Mouse (Mus musculus): Measurements from ENCODE around the gene Pacsin2. TPM values are rescaled to one million over a fixed set of nuclear protein-coding genes. Genes with fewer than 3 reads are reported as not detected.
"Not testable (repeated sequence)": the region's sequence is repeated elsewhere in the genome, so short reads cannot be mapped to it uniquely, and the experiment has no call there.

The Pacsin2 gene
- polyA plus RNA-seq, 1 experiment from 2014 or later = 53.5 TPM

GRCm38 (mm10) chr15:83408216-83408615, 56.2 kb downstream of the Pacsin2 start:
- no peaks in the 10 kb centered on the region for H3K27me3 ChIP-seq (ENCODE audit: control insufficient read depth, insufficient read depth, low read length)
- no peak overlapping the region for H3K27ac ChIP-seq (ENCODE audit: low read length)
- no peak overlapping the region for H3K4me2 ChIP-seq (replicated peaks; ENCODE audit: low read depth, low read length)
- H3K9me3 ChIP-seq (ENCODE audit: control insufficient read depth, low read depth, low read length) = no peaks in the 10 kb centered on the region
- 77% methylated on average over 5 of the region's 5 CpGs for WGBS
- peaks cover 16% of the 10 kb centered on the region; the same call in 1 of the 2 replicates for H3K4me1 ChIP-seq (ENCODE audit: control insufficient read depth, insufficient read depth, low read length)
- H3K36me3 ChIP-seq (ENCODE audit: control insufficient read depth, insufficient read depth, low read length) = no peaks in the 10 kb centered on the region
- H3K4me3 ChIP-seq (ENCODE audit: low read depth, low read length) = no peak overlapping the region
- H3K9ac ChIP-seq (replicated peaks; ENCODE audit: low read depth, low read length) = no peak overlapping the region
- ATAC-seq (ENCODE audit: insufficient number of reproducible peaks, insufficient read depth, low FRiP score, low read depth) = no peak

- Histone ChIP-seq H3K9me3 (ENCODE audit: control insufficient read depth, low read depth, low read length) (no peaks in the 10 kb centered on the region), H3K36me3 (ENCODE audit: control insufficient read depth, insufficient read depth, low read length) (no peaks in the 10 kb centered on the region), H3K4me3 (ENCODE audit: low read depth, low read length) (no peak overlapping the region), H3K4me2 (replicated peaks; ENCODE audit: low read depth, low read length) (no peak overlapping the region), H3K9ac (replicated peaks; ENCODE audit: low read depth, low read length) (no peak overlapping the region), H3K27ac (ENCODE audit: low read length) (no peak overlapping the region), H3K27me3 (ENCODE audit: control insufficient read depth, insufficient read depth, low read length) (no peaks in the 10 kb centered on the region), H3K4me1 (ENCODE audit: control insufficient read depth, insufficient read depth, low read length) (peaks cover 16% of the 10 kb centered on the region; the same call in 1 of the 2 replicates)
- no peak for ATAC-seq (ENCODE audit: insufficient number of reproducible peaks, insufficient read depth, low FRiP score, low read depth)
- WGBS = 85% methylated on average over 5 of the region's 5 CpGs
Observed at GRCm38 (mm10) chr15:83407502-83407901, 56.9 kb downstream of the Pacsin2 start.

- H3K4me2 ChIP-seq (replicated peaks; ENCODE audit: low read depth, low read length); H3K27me3 ChIP-seq (ENCODE audit: control insufficient read depth, insufficient read depth, low read length); H3K9me3 ChIP-seq (ENCODE audit: control insufficient read depth, low read depth, low read length); H3K36me3 ChIP-seq (ENCODE audit: control insufficient read depth, insufficient read depth, low read length); H3K4me3 ChIP-seq (ENCODE audit: low read depth, low read length); H3K27ac ChIP-seq (ENCODE audit: low read length); H3K9ac ChIP-seq (replicated peaks; ENCODE audit: low read depth, low read length): not testable (repeated sequence)
- peaks cover 16% of the 10 kb centered on the region; the same call in 1 of the 2 replicates for H3K4me1 ChIP-seq (ENCODE audit: control insufficient read depth, insufficient read depth, low read length)
- WGBS = 89% methylated on average over 20 of the region's 40 CpGs
- ATAC-seq (ENCODE audit: insufficient number of reproducible peaks, insufficient read depth, low FRiP score, low read depth) = peak; percentile 69; the same call in 1 of the 2 replicates
Observed at GRCm38 (mm10) chr15:83405866-83406265, 58.5 kb downstream of the Pacsin2 start.

- no peak for ATAC-seq (ENCODE audit: insufficient number of reproducible peaks, insufficient read depth, low FRiP score, low read depth)
- 93% methylated on average over 3 of the region's 3 CpGs for WGBS
- Histone ChIP-seq H3K27ac (ENCODE audit: low read length) (no peak overlapping the region), H3K4me3 (ENCODE audit: low read depth, low read length) (no peak overlapping the region), H3K4me1 (ENCODE audit: control insufficient read depth, insufficient read depth, low read length) (0 out of 2 replicates have a peak, but pooled peaks cover 4% of the 10 kb centered on the region), H3K9me3 (ENCODE audit: control insufficient read depth, low read depth, low read length) (no peaks in the 10 kb centered on the region), H3K9ac (replicated peaks; ENCODE audit: low read depth, low read length) (no peak overlapping the region), H3K4me2 (replicated peaks; ENCODE audit: low read depth, low read length) (no peak overlapping the region), H3K36me3 (ENCODE audit: control insufficient read depth, insufficient read depth, low read length) (no peaks in the 10 kb centered on the region), H3K27me3 (ENCODE audit: control insufficient read depth, insufficient read depth, low read length) (no peaks in the 10 kb centered on the region)
Observed at GRCm38 (mm10) chr15:83404008-83404407, 60.4 kb downstream of the Pacsin2 start.

GRCm38 (mm10) chr15:83403016-83403415, 61.4 kb downstream of the Pacsin2 start:
- no peak overlapping the region for H3K9ac ChIP-seq (replicated peaks; ENCODE audit: low read depth, low read length)
- no peak for ATAC-seq (ENCODE audit: insufficient number of reproducible peaks, insufficient read depth, low FRiP score, low read depth)
- H3K4me3 ChIP-seq (ENCODE audit: low read depth, low read length) = no peak overlapping the region
- no peak overlapping the region for H3K4me2 ChIP-seq (replicated peaks; ENCODE audit: low read depth, low read length)
- WGBS = 70% methylated on average over 5 of the region's 5 CpGs
- no peaks in the 10 kb centered on the region for H3K36me3 ChIP-seq (ENCODE audit: control insufficient read depth, insufficient read depth, low read length)
- H3K27me3 ChIP-seq (ENCODE audit: control insufficient read depth, insufficient read depth, low read length) = no peaks in the 10 kb centered on the region
- H3K4me1 ChIP-seq (ENCODE audit: control insufficient read depth, insufficient read depth, low read length) = no peaks in the 10 kb centered on the region
- H3K27ac ChIP-seq (ENCODE audit: low read length) = no peak overlapping the region
- no peaks in the 10 kb centered on the region for H3K9me3 ChIP-seq (ENCODE audit: control insufficient read depth, low read depth, low read length)

- no peak for ATAC-seq (ENCODE audit: insufficient number of reproducible peaks, insufficient read depth, low FRiP score, low read depth)
- H3K36me3 ChIP-seq (ENCODE audit: control insufficient read depth, insufficient read depth, low read length) = peaks cover 21% of the 10 kb centered on the region
- no peaks in the 10 kb centered on the region for H3K9me3 ChIP-seq (ENCODE audit: control insufficient read depth, low read depth, low read length)
- WGBS = 90% methylated on average over 2 of the region's 2 CpGs
- H3K9ac ChIP-seq (replicated peaks; ENCODE audit: low read depth, low read length) = no peak overlapping the region
- H3K4me2 ChIP-seq (replicated peaks; ENCODE audit: low read depth, low read length) = no peak overlapping the region
- no peaks in the 10 kb centered on the region for H3K27me3 ChIP-seq (ENCODE audit: control insufficient read depth, insufficient read depth, low read length)
- H3K4me1 ChIP-seq (ENCODE audit: control insufficient read depth, insufficient read depth, low read length) = no peaks in the 10 kb centered on the region
- H3K27ac ChIP-seq (ENCODE audit: low read length) = no peak overlapping the region
- H3K4me3 ChIP-seq (ENCODE audit: low read depth, low read length) = no peak overlapping the region
Observed at GRCm38 (mm10) chr15:83392722-83393121, 71.7 kb downstream of the Pacsin2 start.

- Histone ChIP-seq H3K9me3 (ENCODE audit: control insufficient read depth, low read depth, low read length) (no peaks in the 10 kb centered on the region), H3K27me3 (ENCODE audit: control insufficient read depth, insufficient read depth, low read length) (no peaks in the 10 kb centered on the region), H3K36me3 (ENCODE audit: control insufficient read depth, insufficient read depth, low read length) (peaks cover 42% of the 10 kb centered on the region), H3K9ac (replicated peaks; ENCODE audit: low read depth, low read length) (no peak overlapping the region), H3K27ac (ENCODE audit: low read length) (no peak overlapping the region), H3K4me3 (ENCODE audit: low read depth, low read length) (no peak overlapping the region), H3K4me2 (replicated peaks; ENCODE audit: low read depth, low read length) (no peak overlapping the region), H3K4me1 (ENCODE audit: control insufficient read depth, insufficient read depth, low read length) (no peaks in the 10 kb centered on the region)
- 86% methylated on average over 2 of the region's 2 CpGs for WGBS
- no peak for ATAC-seq (ENCODE audit: insufficient number of reproducible peaks, insufficient read depth, low FRiP score, low read depth)
Observed at GRCm38 (mm10) chr15:83387911-83388310, 76.5 kb downstream of the Pacsin2 start.

GRCm38 (mm10) chr15:83383633-83384032, 80.8 kb downstream of the Pacsin2 start:
- 86% methylated on average over 2 of the region's 2 CpGs for WGBS
- H3K27ac ChIP-seq (ENCODE audit: low read length) = no peak overlapping the region
- ATAC-seq (ENCODE audit: insufficient number of reproducible peaks, insufficient read depth, low FRiP score, low read depth) = no peak
- H3K4me3 ChIP-seq (ENCODE audit: low read depth, low read length) = no peak overlapping the region
- H3K4me2 ChIP-seq (replicated peaks; ENCODE audit: low read depth, low read length) = no peak overlapping the region
- no peaks in the 10 kb centered on the region for H3K4me1 ChIP-seq (ENCODE audit: control insufficient read depth, insufficient read depth, low read length)
- peaks cover 38% of the 10 kb centered on the region for H3K36me3 ChIP-seq (ENCODE audit: control insufficient read depth, insufficient read depth, low read length)
- no peaks in the 10 kb centered on the region for H3K9me3 ChIP-seq (ENCODE audit: control insufficient read depth, low read depth, low read length)
- H3K27me3 ChIP-seq (ENCODE audit: control insufficient read depth, insufficient read depth, low read length) = no peaks in the 10 kb centered on the region
- no peak overlapping the region for H3K9ac ChIP-seq (replicated peaks; ENCODE audit: low read depth, low read length)

GRCm38 (mm10) chr15:83383136-83383535, 81.3 kb downstream of the Pacsin2 start:
- no peaks in the 10 kb centered on the region for H3K27me3 ChIP-seq (ENCODE audit: control insufficient read depth, insufficient read depth, low read length)
- peaks cover 36% of the 10 kb centered on the region; the same call in 1 of the 2 replicates for H3K36me3 ChIP-seq (ENCODE audit: control insufficient read depth, insufficient read depth, low read length)
- H3K4me2 ChIP-seq (replicated peaks; ENCODE audit: low read depth, low read length) = no peak overlapping the region
- WGBS = 88% methylated on average over 5 of the region's 5 CpGs
- no peaks in the 10 kb centered on the region for H3K9me3 ChIP-seq (ENCODE audit: control insufficient read depth, low read depth, low read length)
- no peak overlapping the region for H3K27ac ChIP-seq (ENCODE audit: low read length)
- H3K9ac ChIP-seq (replicated peaks; ENCODE audit: low read depth, low read length) = no peak overlapping the region
- no peak for ATAC-seq (ENCODE audit: insufficient number of reproducible peaks, insufficient read depth, low FRiP score, low read depth)
- H3K4me3 ChIP-seq (ENCODE audit: low read depth, low read length) = no peak overlapping the region
- H3K4me1 ChIP-seq (ENCODE audit: control insufficient read depth, insufficient read depth, low read length) = no peaks in the 10 kb centered on the region
